Mouse (Mus musculus) thymus, postnatal 10 days (tissue): Measurements from ENCODE around the gene Trp63.
"Not testable (repeated sequence)": the region's sequence is repeated elsewhere in the genome, so short reads cannot be mapped to it uniquely, and the experiment has no call there.

ENCODE experiments used
- DNase-seq, 2 experiments: peaks; one replicate each; pipeline ENCODE4 v3.0.0; 2021; ENCODE audit warnings: low spot score in 2 of 2

Trp63 gene

GRCm38 (mm10) chr16:25683531-25684248 is at the start of gene Trp63:
Gene Trp63 (plus strand): TSS chr16:25683763.
- no peak for DNase-seq

- not testable (repeated sequence) for DNase-seq
These were observed 38.8 kb upstream of the Trp63 start for GRCm38 (mm10) chr16:25644716-25645115.

GRCm38 (mm10) chr16:25660510-25661235 is 22.9 kb upstream of the Trp63 start:
- no peak for DNase-seq

GRCm38 (mm10) chr16:25663116-25663515 is 20.4 kb upstream of the Trp63 start:
- no peak for DNase-seq

GRCm38 (mm10) chr16:25673861-25674440 is 9.6 kb upstream of the Trp63 start:
- no peak for DNase-seq

GRCm38 (mm10) chr16:25680369-25680768 is 3.2 kb upstream of the Trp63 start:
- DNase-seq, result no peak

- DNase-seq, result no peak
These were observed 1.0 kb upstream of the Trp63 start for GRCm38 (mm10) chr16:25682533-25682932.

- no peak for DNase-seq
These were observed 1.0 kb downstream of the Trp63 start for GRCm38 (mm10) chr16:25684572-25684971.

- DNase-seq, result no peak
These were observed 7.0 kb downstream of the Trp63 start for GRCm38 (mm10) chr16:25690612-25691011.

- DNase-seq, result no peak
These were observed 17.7 kb downstream of the Trp63 start for GRCm38 (mm10) chr16:25701252-25701651.

- DNase-seq, result no peak
These were observed 22.7 kb downstream of the Trp63 start for GRCm38 (mm10) chr16:25706260-25706659.

- DNase-seq, result no peak
These were observed 32.2 kb downstream of the Trp63 start for GRCm38 (mm10) chr16:25715790-25716189.

- DNase-seq, result no peak
These were observed 39.6 kb downstream of the Trp63 start for GRCm38 (mm10) chr16:25723131-25723530.

- DNase-seq, result no peak
These were observed 43.4 kb downstream of the Trp63 start for GRCm38 (mm10) chr16:25727001-25727400.

- no peak for DNase-seq
These were observed 44.5 kb downstream of the Trp63 start for GRCm38 (mm10) chr16:25727957-25728506.

GRCm38 (mm10) chr16:25736912-25737311 is 53.3 kb downstream of the Trp63 start:
- DNase-seq, result no peak

GRCm38 (mm10) chr16:25737623-25738050 is 54.1 kb downstream of the Trp63 start:
- no peak for DNase-seq

- DNase-seq, result no peak
These were observed 63.2 kb downstream of the Trp63 start for GRCm38 (mm10) chr16:25746807-25747206.

- DNase-seq, result no peak
These were observed 68.3 kb downstream of the Trp63 start for GRCm38 (mm10) chr16:25751866-25752265.

GRCm38 (mm10) chr16:25758108-25758507 is 74.5 kb downstream of the Trp63 start:
- DNase-seq, result no peak

GRCm38 (mm10) chr16:25765549-25765948 is 82.0 kb downstream of the Trp63 start:
- DNase-seq, result no peak

GRCm38 (mm10) chr16:25774611-25775010 is 91.0 kb downstream of the Trp63 start:
- no peak for DNase-seq
